Mouse (Mus musculus): Measurements from ENCODE around the gene 1700003E16Rik. TPM values are rescaled to one million over a fixed set of nuclear protein-coding genes. Genes with fewer than 3 reads are reported as not detected.
A peak's percentile ranks its signal among the peaks of the same experiment; 100 is the strongest.

Gene 1700003E16Rik
- polyA plus RNA-seq, 1 experiment from 2014 or later = 0.17 TPM

GRCm38 (mm10) chr6:83118369-83118768 is 37.8 kb upstream of the 1700003E16Rik start:
- Histone ChIP-seq H3K4me3 (no peak overlapping the region), H3K27me3 (replicated peaks) (no peaks in the 10 kb centered on the region), H3K36me3 (peaks cover 33% of the 10 kb centered on the region), H3K27ac (ENCODE audit: poor library complexity, severe bottlenecking) (no peak overlapping the region), H3K4me2 (no peak overlapping the region), H3K9me3 (replicated peaks) (no peaks in the 10 kb centered on the region), H3K9ac (no peak overlapping the region), H3K4me1 (replicated peaks) (peaks cover 43% of the 10 kb centered on the region)
- WGBS = 83% methylated on average over 11 of the region's 11 CpGs
- ATAC-seq (ENCODE audit: insufficient number of reproducible peaks, low FRiP score) = no peak

DNA sequence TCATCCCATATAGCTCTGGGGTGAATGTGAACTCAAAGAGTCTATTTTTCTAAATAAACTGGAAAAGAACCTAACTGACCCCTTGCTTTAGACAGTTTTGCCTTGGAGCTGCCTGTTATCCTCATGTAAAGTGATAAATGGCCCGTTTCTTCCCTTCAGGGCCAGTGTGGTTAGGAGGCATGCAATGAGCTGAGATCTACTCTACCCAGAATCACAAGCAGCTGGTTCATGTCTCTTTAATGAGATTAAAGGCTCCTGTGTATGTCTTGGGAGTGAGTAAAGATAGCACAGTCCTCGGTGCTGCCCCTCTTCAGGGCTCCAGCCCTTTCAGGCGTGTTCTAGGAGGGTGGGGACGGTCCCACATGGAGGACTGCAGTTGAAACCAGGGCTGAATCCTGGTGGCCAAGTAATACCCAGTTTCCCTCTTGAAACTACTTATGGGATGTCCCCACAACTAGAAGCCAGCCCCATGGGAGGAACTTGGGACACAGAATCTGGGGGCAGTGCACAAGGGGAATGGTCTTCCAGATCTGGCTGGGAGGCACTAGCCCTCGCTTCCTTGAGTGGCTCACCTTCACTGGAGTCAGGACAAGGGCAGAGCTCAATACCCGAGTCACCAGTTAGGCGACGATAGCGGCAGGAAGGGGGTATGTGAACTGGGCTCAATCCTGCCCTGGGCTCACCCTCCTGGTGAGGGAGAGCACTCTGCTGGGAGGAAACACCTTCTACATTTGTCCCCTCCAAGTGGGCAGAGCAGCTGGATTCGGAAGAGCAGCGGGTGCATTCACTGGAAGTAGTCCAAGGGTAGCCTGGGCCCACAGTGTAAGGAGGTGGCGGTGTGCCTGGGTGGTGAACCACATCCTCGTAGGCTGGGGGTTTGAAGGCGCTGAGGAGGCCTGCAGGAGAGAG is 37.1 kb upstream of the 1700003E16Rik start:
- WGBS = 75% methylated on average over 14 of the region's 14 CpGs
- peaks cover 48% of the 10 kb centered on the region for H3K4me1 ChIP-seq (replicated peaks)
- H3K4me3 ChIP-seq = no peak overlapping the region

GRCm38 (mm10) chr6:83119734-83120051 is 36.5 kb upstream of the 1700003E16Rik start:
- peaks cover 48% of the 10 kb centered on the region for H3K4me1 ChIP-seq (replicated peaks)
- peak overlapping the region; percentile 90 for H3K4me2 ChIP-seq
- no peak for ATAC-seq (ENCODE audit: insufficient number of reproducible peaks, low FRiP score)
- H3K9ac ChIP-seq = no peak overlapping the region
- no peak overlapping the region for H3K27ac ChIP-seq (ENCODE audit: poor library complexity, severe bottlenecking)
- H3K4me3 ChIP-seq = no peak overlapping the region
- H3K27me3 ChIP-seq (replicated peaks) = no peaks in the 10 kb centered on the region
- 86% methylated on average over 7 of the region's 7 CpGs for WGBS
- H3K9me3 ChIP-seq (replicated peaks) = no peaks in the 10 kb centered on the region
- H3K36me3 ChIP-seq = peaks cover 33% of the 10 kb centered on the region

More for the DNA sequence above, 37.1 kb upstream of the 1700003E16Rik start:
- Histone ChIP-seq H3K36me3 (peaks cover 33% of the 10 kb centered on the region), H3K9me3 (replicated peaks) (no peaks in the 10 kb centered on the region), H3K27me3 (replicated peaks) (no peaks in the 10 kb centered on the region), H3K9ac (no peak overlapping the region), H3K27ac (ENCODE audit: poor library complexity, severe bottlenecking) (no peak overlapping the region), H3K4me2 (no peak overlapping the region)
- ATAC-seq (ENCODE audit: insufficient number of reproducible peaks, low FRiP score) = no peak

- ATAC-seq (ENCODE audit: insufficient number of reproducible peaks, low FRiP score) = peak; percentile 95
- WGBS = under 1% methylated on average over 38 of the region's 38 CpGs
- Histone ChIP-seq H3K9ac (peak within 1 kb of the TSS; percentile 88), H3K27ac (ENCODE audit: poor library complexity, severe bottlenecking) (peak within 1 kb of the TSS; percentile 93), H3K4me2 (peak within 1 kb of the TSS; percentile 96), H3K4me3 (peak within 1 kb of the TSS; percentile 79), H3K36me3 (peaks cover 33% of the 10 kb centered on the region), H3K27me3 (replicated peaks) (no peaks in the 10 kb centered on the region), H3K9me3 (replicated peaks) (no peaks in the 10 kb centered on the region), H3K4me1 (replicated peaks) (peaks cover 50% of the 10 kb centered on the region)
These were observed 35.0 kb upstream of the 1700003E16Rik start, which contains the start of gene Wbp1 for GRCm38 (mm10) chr6:83120930-83121862. Wbp1 (minus strand) TSS chr6:83121559.

DNA sequence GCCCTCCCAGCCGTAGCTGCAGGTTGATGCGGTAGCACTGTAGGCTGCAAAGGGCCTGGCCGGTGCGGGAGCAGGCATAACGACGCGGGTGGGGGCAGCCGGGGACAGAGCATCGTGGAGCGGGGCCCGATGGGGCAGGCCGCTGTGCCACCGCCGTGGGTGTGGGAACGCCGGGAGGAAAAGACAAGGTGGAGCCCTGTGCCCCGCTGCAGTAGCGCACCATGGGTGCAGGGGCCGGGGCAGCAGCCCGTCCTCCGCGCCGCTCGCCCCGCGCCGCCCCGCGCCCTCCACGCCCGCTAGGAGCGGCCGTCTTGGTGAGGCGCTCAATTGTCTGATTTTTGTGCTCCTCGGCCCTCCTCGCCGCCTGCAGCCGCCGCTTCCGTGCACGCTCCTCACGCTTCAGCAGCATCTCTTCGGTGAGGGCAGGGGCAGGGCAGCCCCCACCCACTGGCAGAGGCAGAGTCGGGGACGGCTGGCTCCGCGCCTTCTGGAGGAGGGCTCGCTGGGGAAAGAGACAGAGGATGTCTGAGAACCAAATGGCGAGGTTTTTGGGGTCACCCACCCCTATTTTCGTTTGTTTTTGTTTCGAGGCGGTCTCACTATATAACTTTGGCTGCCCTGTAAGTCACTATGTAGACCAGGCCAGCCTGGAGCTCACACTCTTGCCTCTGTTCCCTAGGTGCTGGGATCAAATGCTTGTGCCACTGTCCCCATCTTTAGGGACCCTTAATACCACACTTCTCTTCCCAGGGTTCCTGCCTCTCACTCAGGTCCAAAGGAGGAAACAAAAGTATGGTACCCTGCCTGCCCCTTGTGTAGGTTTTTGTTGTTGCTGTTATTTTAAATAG is 34.1 kb upstream of the 1700003E16Rik start:
- Histone ChIP-seq H3K9ac (peak overlapping the region; percentile 86), H3K4me2 (peak overlapping the region; percentile 96), H3K9me3 (replicated peaks) (no peaks in the 10 kb centered on the region), H3K36me3 (peaks cover 28% of the 10 kb centered on the region), H3K27me3 (replicated peaks) (no peaks in the 10 kb centered on the region), H3K27ac (ENCODE audit: poor library complexity, severe bottlenecking) (peak overlapping the region; percentile 92), H3K4me3 (peak overlapping the region; percentile 79), H3K4me1 (replicated peaks) (peaks cover 41% of the 10 kb centered on the region)
- 2% methylated on average over 52 of the region's 52 CpGs for WGBS
- ATAC-seq (ENCODE audit: insufficient number of reproducible peaks, low FRiP score) = peak; percentile 53

DNA sequence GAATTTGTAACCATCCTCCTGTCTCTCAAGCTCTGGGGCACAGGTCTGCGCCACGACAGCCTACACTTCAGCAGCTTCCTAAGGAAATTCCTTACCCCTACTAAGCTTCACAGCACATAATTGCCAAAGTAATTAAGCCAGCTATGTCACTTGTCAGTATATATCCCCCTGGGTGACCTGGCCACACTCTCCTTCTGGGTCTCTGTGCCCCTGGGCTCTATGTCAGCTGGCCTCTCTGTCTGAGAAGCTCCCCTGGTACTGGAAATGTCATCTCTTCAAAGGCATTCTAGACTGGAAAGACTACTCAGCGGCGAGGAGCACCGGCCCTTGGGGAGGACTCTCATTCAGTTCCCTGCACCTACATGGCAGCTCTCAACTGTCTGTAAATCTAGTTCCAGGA is 33.2 kb upstream of the 1700003E16Rik start:
- WGBS = 84% methylated on average over 5 of the region's 5 CpGs

GRCm38 (mm10) chr6:83124851-83125312 is 31.3 kb upstream of the 1700003E16Rik start:
- Histone ChIP-seq H3K9me3 (replicated peaks) (no peaks in the 10 kb centered on the region), H3K9ac (peak overlapping the region; percentile 81), H3K27me3 (replicated peaks) (no peaks in the 10 kb centered on the region), H3K36me3 (0 out of 2 replicates have a peak, but pooled peaks cover under 1% of the 10 kb centered on the region), H3K4me1 (replicated peaks) (peaks cover 33% of the 10 kb centered on the region), H3K27ac (ENCODE audit: poor library complexity, severe bottlenecking) (peak overlapping the region; percentile 50; the same call in 1 of the 2 replicates), H3K4me2 (peak overlapping the region; percentile 81), H3K4me3 (peak overlapping the region; percentile 92)
- ATAC-seq (ENCODE audit: insufficient number of reproducible peaks, low FRiP score) = no peak
- WGBS = under 1% methylated on average over 30 of the region's 30 CpGs

More for the DNA sequence above, 33.2 kb upstream of the 1700003E16Rik start:
- H3K4me1 ChIP-seq (replicated peaks) = peaks cover 41% of the 10 kb centered on the region
- peaks cover 20% of the 10 kb centered on the region for H3K36me3 ChIP-seq
- no peaks in the 10 kb centered on the region for H3K9me3 ChIP-seq (replicated peaks)
- no peak overlapping the region for H3K9ac ChIP-seq
- no peak overlapping the region for H3K27ac ChIP-seq (ENCODE audit: poor library complexity, severe bottlenecking)
- peak overlapping the region; percentile 96 for H3K4me2 ChIP-seq
- no peaks in the 10 kb centered on the region for H3K27me3 ChIP-seq (replicated peaks)
- no peak overlapping the region for H3K4me3 ChIP-seq
- ATAC-seq (ENCODE audit: insufficient number of reproducible peaks, low FRiP score) = no peak

DNA sequence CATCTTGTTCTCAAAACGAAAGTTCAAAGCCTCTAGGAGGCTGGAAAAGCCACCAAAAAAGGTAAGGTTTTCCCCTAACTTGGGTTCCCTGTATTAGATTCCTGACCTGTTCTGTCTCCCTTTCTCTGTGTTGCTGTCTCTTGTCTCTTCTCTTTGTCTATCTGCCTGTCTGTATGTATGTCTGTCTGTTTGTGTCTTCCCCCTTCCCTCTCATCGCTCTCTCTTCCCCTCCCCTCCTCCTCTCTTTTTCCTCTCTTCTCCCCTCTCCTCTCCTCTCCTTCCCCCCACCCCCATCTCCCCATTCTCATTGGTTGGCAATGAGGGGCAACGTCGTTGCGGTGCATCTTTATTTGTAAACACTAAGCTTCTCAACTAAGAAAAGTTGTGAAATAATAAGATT is 30.9 kb upstream of the 1700003E16Rik start, which contains the start of gene Ino80b:
Gene Ino80b, minus strand, starts transcription at position 101 of the 400 bp plus-strand sequence.
- H3K9ac ChIP-seq = peak within 1 kb of the TSS; percentile 81
- H3K4me2 ChIP-seq = peak within 1 kb of the TSS; percentile 81
- no peak for ATAC-seq (ENCODE audit: insufficient number of reproducible peaks, low FRiP score)
- H3K36me3 ChIP-seq = no peaks in the 10 kb centered on the region
- 28% methylated on average over 5 of the region's 5 CpGs for WGBS
- H3K27ac ChIP-seq (ENCODE audit: poor library complexity, severe bottlenecking) = peak within 1 kb of the TSS; percentile 50; the same call in 1 of the 2 replicates
- peak within 1 kb of the TSS; percentile 92 for H3K4me3 ChIP-seq
- no peaks in the 10 kb centered on the region for H3K9me3 ChIP-seq (replicated peaks)
- H3K4me1 ChIP-seq (replicated peaks) = peaks cover 28% of the 10 kb centered on the region
- no peaks in the 10 kb centered on the region for H3K27me3 ChIP-seq (replicated peaks)

DNA sequence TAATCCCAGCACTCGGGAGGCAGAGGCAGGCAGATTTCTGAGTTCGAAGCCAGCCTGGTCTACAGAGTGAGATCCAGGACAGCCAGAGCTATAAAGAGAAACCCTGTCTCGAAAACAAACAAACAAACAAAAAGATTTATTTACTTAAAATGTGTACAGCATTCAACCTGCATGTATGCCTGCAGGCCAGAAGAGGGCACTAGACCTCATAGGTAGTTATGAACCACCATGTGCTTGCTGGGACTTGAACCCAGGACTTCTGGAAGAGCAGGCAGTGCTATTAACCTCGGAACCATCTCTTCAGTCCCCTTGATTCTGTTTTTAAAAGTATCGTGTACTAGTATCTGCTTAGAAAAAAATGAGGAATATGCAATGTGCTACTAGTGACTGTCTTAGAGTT is 28.8 kb upstream of the 1700003E16Rik start:
- H3K4me2 ChIP-seq = no peak overlapping the region
- H3K27me3 ChIP-seq (replicated peaks) = no peaks in the 10 kb centered on the region
- H3K9ac ChIP-seq = no peak overlapping the region
- no peak for ATAC-seq (ENCODE audit: insufficient number of reproducible peaks, low FRiP score)
- H3K9me3 ChIP-seq (replicated peaks) = no peaks in the 10 kb centered on the region
- 92% methylated on average over 5 of the region's 5 CpGs for WGBS
- H3K4me1 ChIP-seq (replicated peaks) = peaks cover 19% of the 10 kb centered on the region
- no peaks in the 10 kb centered on the region for H3K36me3 ChIP-seq
- H3K27ac ChIP-seq (ENCODE audit: poor library complexity, severe bottlenecking) = no peak overlapping the region
- H3K4me3 ChIP-seq = no peak overlapping the region

DNA sequence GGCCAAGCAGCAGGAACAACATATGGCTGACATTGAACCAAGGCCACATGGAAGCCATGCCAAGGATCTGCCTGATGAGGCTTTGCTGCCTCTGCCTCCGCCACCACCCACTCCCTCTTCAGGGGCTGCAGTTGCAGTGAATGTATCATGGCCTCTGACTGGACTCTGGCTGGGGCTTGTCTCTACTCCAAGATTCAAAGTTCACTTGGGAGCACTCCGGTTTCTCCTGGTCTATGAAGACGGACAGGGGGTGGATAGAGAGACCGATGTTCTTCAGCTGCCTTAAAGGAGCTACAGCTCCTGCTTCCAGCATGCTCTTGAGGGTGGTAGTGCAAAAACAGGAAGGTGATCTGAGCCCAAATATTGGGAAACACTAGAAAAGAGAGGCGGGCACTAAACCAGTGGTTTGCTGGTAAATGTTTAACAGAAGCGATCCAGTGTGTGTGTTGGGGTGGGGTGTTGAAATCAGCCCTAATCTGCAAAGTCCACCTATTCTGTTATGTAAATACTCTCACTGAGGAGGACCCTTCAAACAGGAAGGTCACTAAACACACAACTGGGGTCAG is 24.7 kb upstream of the 1700003E16Rik start:
- Histone ChIP-seq H3K4me2 (no peak overlapping the region), H3K9me3 (replicated peaks) (no peaks in the 10 kb centered on the region), H3K9ac (no peak overlapping the region; the same call in 1 of the 2 replicates), H3K36me3 (no peaks in the 10 kb centered on the region), H3K27ac (ENCODE audit: poor library complexity, severe bottlenecking) (no peak overlapping the region), H3K4me1 (replicated peaks) (peaks cover 16% of the 10 kb centered on the region), H3K27me3 (replicated peaks) (peaks cover 11% of the 10 kb centered on the region; the same call in 1 of the 2 replicates), H3K4me3 (no peak overlapping the region)
- 73% methylated on average over 6 of the region's 6 CpGs for WGBS
- no peak for ATAC-seq (ENCODE audit: insufficient number of reproducible peaks, low FRiP score)

All from heart, embryonic 12.5 days (tissue).